Mouse (Mus musculus): ENCODE data around the gene Tmem251. TPM values are rescaled to one million over a fixed set of nuclear protein-coding genes. Genes with fewer than 3 reads are reported as not detected.
A peak's percentile ranks its signal among the peaks of the same experiment; 100 is the strongest.

Tmem251 gene
- total RNA-seq, 2 experiments from 2014 or later, result 3.9 to 5.4 TPM

DNA sequence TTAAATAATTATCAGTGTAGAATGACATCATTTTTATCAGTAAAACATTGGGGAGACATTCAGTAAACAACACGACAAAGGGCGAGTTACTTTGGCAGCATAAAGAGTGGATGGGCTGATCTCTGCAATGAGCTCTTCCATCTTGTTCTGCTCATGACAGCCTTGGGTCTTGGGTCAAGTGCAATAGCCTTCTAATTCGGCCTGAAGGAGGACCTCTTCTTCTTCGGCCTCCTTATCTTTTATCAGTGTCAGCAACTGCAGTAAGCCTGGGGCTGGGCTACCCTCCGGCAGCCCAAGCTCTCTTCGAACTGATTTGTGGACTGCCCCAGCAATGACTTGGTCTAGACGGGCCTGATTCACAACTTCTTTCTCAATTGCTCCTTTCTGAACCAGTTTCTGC lies 1.5 kb upstream of the Tmem251 start:
- intact Hi-C loops (cut with DNase I), result loop anchor here (5.0 kb wide), 1 partner anchor 135 kb away; the partner anchor contains the start of gene Btbd7
- DNase-seq, result no peak

DNA sequence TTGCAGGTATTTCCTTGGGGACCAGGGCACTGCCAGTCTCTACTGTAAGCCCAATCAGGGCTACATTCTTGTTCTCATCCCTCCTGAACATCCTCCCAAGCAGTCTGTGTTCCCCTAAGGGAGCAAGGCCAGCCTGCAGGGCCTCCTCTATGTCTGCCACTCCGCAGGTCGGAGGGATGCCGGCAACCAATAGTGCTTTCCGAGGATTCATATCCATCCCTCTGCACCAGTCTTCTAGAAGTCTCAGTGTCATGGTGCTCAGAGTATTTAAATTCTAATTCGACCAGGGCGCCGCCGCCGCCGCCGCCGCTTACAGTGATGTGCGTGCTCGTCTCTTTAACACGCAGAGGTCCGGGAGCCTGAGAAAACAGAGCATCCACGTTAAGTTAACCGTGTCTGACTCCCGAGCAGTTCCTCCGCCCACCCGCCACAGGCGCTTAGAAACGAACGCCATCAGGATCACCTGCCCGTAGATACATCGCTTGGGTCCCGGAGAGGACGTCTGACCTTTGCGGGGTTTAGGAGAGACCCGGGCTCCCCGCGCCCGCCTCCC lies 450 bp upstream of the Tmem251 start:
- DNase-seq, result no peak
- intact Hi-C loops (cut with DNase I), result loop anchor here (5.0 kb wide), 1 partner anchor 134 kb away; the partner anchor contains the start of gene Btbd7

DNA sequence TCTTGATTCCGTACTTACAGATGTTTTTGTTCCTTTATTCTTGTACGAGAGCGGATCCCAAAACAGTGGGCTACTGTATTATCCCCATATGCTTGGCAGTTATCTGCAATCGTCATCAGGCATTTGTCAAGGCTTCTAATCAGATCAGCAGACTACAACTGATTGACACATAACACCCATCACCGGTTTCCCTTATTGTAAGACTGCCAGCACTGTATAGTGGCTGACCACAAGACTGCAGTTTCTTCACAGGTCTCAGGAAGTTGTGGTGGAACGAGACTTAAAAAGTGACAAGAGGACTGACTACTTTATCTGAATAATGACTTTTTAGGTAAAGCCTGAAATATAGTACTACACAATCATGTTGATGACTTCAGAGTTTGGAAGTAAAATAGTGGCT lies 1.3 kb downstream of the Tmem251 start:
- intact Hi-C loops (cut with DNase I), result loop anchor here (5.0 kb wide), 1 partner anchor 132 kb away; the partner anchor contains the start of gene Btbd7
- no peak for DNase-seq

DNA sequence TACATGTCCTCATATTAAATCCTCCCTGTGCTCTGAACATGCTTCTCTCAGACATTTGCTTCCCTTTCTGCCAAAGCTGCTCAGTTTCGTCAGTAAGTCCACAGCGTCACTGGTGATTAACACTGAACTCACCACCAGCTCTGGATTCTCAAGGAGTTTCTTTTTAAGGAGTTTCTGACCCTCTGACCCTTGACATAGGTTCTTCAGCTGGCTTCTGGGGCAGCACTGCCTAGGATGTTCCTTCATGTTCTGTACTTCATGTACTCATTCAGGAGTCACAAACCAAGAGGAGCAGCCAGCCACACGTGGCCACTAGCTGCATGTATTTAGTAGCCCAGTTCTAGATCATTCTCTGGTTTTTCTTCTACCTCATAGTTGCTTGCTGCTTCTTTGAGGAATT lies 4.7 kb downstream of the Tmem251 start:
- DNase-seq, result no peak
- intact Hi-C loops (cut with DNase I), result no loop called here

DNA sequence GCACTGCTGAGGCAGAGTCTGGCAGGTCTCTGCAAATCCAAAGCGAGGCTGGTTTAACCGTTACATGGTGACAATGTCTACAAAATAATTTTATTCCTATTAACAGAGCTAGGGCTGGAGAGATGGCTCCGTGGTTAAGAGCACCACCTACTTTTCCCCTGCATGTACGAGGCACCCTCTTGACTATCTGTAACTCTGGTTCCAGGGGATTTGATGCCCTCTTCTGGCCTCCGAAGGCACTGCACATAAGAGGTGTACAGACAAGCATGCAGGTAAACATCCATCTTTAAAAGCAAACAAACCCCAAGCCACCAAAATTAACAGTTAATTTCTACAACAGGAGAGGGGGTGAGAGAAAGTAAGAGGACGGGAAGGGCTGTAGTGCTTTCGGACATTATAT lies 12.7 kb downstream of the Tmem251 start:
- intact Hi-C loops (cut with DNase I), result loop anchor here (5.0 kb wide), 1 partner anchor 121 kb away; the partner anchor contains the start of gene Btbd7
- DNase-seq, result no peak

DNA sequence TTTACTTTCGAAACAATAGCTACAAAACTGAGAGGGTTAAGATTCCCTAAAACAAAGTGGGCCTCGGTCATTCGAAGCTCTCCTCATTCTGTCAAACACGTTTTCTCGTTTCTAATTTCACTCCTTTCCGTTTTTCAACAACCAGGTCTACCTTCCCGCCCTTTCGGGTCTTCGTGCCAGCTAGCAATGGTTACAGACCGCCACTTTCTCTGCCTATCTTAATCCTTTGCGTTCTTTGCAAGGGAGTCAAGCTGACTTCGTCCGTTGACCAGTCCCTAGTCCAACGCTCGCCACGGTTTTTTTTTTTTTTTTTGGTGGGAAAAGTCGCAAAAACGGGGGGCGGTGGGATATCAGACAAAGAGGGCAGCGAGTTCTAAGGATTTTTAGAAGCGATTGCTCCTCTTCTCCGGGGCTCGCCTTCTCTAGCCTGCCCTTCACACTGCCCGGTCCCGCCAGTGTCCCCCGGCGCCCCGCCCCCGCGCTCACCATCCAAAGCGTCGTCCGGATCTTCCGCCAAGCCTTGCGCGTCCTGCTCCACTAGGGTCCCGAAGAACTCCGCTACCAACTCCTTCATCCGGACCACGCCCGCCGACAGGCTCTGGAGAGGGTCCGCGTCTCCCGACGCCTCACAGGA lies 13.6 kb downstream of the Tmem251 start:
- peak in 1 of 2 experiments; percentile 20 for DNase-seq
- intact Hi-C loops (cut with DNase I), result loop anchor here (5.0 kb wide), 1 partner anchor 120 kb away; the partner anchor contains the start of gene Btbd7

DNA sequence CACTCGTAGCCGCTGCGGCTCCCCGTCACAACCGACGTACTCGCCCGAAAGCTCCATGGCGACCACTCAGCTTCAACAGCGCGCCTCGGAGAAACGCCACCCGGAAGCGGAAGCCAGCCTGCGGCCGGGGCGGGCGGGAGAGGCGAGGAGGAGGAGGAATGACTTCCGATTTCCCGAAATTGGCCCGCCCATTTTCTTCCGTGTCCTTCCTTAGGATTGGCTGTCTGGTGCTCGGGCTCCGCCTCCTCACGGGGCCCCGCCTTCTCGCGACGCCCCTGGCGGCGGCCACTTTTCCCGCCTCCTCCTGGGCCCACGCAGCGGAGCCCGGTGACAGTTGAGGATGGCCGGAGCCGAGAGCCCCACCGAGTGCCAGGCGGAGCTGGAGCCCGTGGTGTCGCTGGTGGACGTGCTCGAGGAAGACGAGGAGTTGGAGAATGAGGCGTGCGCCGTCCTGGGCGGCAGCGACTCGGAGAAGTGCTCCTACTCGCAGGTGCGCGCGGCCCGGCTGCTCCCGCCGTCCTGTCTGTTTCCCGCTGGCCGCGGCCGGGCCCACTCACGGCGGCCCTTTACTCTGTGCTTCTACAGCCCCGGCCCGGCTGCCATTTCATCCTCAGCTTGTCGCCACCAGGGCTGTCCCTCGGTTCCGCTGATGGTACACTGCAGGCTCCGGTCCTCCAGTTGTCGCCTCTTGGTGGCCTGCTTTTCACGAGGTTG lies 14.3 kb downstream of the Tmem251 start, which contains the start of the genes Gm28051, Gon7 and Ubr7:
Gene Gm28051, minus strand, starts transcription at position 77 of the 714 bp plus-strand sequence.
Gene Gon7, minus strand, starts transcription at position 115 of the 714 bp plus-strand sequence.
Gene Ubr7, plus strand, starts transcription at position 279 of the 714 bp plus-strand sequence.
- intact Hi-C loops (cut with DNase I), result loop anchor here (5.0 kb wide), 1 partner anchor 119 kb away; the partner anchor contains the start of gene Btbd7
- DNase-seq, result peak; percentile 95 to 97

DNA sequence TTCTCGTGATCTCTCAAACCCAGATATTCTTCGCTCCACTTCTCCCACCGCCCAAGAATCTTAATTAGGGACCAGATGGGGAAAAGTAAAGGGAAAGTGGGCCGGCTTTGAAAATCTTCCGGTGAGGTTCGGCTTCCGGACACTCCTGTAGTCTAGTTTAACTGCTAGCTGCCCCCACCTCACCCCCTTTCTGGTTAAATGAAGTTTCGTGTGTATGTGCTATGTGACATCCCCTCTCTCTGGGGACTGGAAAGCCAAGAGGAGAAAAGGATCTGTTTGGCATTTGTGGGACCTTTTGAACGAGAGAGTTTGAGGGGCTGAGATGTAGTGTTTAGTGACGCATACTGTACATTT lies 14.8 kb downstream of the Tmem251 start, which contains the start of gene Gm20604:
Gene Gm20604, minus strand, starts transcription at position 270 of the 354 bp plus-strand sequence.
- intact Hi-C loops (cut with DNase I), result loop anchor here (5.0 kb wide), 1 partner anchor 119 kb away; the partner anchor contains the start of gene Btbd7

DNA sequence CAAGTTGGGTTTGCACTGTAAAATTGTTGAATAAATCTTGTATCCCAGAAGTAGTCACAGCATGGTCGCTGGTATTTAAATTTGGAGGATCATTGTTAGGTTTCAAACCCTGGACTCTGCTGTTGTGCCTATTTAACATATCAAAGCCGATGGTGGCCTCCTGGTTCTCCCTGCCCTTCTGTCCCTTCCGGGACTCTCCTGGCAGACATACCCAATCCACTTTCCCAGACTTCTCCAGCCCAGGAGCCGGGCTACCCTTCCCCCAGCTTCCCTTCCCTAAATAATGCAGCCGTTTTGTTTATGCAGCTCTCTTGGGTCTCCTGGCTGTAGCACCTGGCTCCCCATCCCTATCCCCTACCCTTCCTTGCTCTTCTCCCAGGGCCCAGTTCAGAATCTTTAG lies 15.4 kb downstream of the Tmem251 start:
- no peak for DNase-seq
- intact Hi-C loops (cut with DNase I), result loop anchor here (5.0 kb wide), 1 partner anchor 118 kb away; the partner anchor contains the start of gene Btbd7

More for the DNA sequence above, 14.8 kb downstream of the Tmem251 start, which contains the start of gene Gm20604:
- no peak for DNase-seq

DNA sequence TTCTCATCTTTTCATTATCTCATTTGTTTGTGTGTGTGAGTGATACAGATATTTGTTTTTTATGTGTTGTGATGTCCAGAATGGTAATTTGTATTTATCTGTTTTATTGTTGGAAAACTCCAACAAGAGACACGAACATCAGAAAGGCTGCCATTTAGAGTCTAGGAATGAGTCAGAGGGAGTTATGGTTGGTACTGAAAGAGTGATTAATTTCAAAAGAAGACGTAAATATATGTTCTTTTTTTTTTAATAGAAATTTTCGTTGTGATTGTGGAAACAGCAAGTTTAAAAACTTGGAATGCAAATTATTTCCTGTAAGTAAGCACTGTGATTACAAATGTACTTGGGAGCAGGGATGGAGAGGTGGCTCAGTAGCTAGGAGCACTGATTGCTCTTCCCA lies 18.1 kb downstream of the Tmem251 start:
- intact Hi-C loops (cut with DNase I), result no loop called here
- no peak for DNase-seq

DNA sequence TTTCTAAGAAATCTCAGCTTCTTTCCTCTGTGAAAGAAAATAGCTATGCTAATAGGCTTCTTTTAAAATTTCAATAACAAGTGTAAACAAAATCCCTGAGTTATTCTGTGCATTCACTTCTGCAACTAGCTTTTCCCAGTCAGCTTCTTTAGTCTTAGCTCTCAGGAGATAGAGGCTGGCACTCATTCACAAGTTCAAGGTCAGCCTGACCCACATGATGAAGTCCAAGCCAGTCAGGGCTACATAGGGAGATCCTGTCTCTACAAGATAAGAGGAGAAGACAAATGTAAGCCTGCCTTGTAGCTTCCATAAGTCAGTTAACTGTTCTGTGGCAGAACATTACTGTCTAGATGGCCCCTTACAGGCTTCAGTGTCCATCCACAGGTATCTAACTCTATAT lies 20.1 kb downstream of the Tmem251 start:
- intact Hi-C loops (cut with DNase I), result no loop called here
- DNase-seq, result no peak

DNA sequence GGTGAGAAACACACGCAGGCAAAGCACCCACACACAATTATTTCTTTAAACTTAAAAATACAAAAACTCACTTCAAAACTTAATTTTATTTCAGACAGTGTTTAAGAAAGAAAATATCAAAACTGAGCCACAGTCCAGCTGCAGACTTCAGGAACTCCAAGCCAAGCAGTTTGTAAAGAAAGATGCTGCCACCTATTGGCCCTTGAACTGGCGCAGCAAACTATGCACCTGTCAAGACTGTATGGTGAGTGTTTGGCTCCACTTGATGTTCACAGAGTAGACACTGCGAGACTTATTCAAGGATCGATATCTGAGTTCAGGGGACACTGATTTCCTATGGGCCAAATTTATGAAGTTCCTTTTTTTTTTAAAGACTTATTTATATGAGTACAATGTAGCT lies 25.4 kb downstream of the Tmem251 start:
- intact Hi-C loops (cut with DNase I), result no loop called here
- no peak for DNase-seq

DNA sequence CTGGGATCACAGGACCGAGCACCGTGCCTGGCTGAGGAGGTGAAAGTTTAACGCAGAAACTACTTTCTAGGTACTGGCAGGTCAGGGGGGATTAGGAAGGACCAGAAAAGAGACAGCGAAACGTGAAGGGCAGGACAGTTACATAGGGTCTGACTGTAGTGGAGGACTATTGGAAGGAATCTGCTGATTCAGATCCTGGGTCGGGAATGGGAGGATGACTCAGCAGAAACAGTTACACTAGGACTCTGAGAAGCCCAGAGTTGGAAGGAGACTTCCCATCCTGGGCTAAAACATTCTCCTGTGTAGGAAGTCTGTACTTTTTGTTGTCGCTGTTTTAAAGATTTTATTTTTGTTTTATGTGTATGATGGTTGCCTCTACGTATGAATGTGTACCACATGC lies 28.0 kb downstream of the Tmem251 start:
- intact Hi-C loops (cut with DNase I), result no loop called here
- DNase-seq, result no peak

DNA sequence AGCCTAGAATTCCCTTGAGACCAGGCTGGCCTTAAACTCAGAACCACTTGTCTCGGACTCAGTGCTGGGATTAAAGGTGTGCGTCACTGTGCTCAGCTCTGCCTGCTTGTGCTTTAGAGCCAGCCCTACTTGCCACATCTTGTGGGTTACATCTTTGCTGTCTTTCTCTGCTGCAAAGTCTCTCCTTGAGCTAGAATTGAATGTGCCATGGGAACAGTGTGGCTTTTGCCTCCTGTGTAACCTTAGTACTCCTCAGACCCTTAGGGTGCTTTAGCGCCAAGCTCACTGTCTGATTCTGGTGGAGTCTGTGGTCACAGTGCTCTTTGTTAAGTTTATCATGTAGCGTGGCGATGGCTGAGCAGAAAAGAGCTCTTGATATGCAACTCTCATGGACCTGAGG lies 29.1 kb downstream of the Tmem251 start:
- DNase-seq, result no peak
- intact Hi-C loops (cut with DNase I), result no loop called here

DNA sequence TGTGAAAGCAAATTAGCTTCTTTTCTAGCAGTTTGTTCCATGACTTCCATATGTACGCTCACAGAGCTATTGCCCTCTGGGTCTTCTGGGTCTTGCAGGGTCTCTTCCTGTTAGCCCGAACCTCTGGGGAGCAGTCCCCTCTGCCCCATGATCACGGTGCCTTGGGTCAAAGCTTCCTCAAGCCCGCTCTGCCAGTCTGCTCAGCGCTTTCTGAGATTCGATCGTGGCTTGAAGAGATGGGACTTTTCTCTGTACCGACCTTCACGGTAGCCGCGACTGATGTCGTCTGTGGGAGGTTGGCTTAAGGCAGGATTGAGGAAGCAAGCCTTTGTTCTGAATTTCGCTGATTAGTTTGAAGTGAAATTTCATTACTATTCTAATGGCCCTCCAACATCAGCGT lies 32.5 kb downstream of the Tmem251 start:
- intact Hi-C loops (cut with DNase I), result no loop called here
- DNase-seq, result no peak

DNA sequence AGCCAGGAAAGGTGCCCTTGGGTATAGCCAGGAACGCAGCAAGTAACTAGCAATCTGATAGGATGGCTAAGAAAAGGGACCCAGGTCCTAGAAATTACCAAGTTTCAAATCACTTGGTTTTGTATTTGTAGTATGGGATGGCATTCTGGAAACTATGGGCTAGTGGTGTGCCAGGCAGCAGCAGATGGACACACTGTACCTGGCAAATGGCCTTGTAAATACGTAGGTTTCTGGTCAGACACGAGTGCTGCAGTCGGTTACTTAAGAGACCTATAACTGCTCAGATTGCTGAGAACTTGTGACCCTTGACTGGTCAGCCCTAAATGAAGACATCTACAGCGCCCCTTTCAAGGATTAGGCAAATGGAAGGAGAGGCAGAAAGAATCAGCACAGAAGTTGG lies 34.6 kb downstream of the Tmem251 start:
- no peak for DNase-seq
- intact Hi-C loops (cut with DNase I), result no loop called here

DNA sequence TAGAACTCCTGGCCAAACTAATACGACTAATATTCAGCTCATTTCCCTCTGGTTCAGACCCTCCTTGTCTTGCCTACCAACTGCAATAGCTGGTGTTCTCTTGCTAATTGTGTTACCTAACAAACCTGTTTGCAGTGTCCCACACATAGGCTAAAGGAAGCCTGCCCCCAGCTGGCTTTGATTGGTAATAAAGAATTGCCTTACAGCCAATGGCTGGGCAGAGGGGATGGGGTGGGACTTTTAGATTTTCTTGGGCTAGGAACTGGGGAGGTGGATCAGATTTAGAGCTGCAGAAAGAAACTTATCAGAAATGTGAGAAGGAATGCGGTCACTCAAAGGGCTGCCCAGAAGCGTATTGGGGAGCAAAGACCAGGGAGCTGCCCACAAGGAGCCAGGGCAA lies 35.9 kb downstream of the Tmem251 start:
- intact Hi-C loops (cut with DNase I), result no loop called here
- no peak for DNase-seq

DNA sequence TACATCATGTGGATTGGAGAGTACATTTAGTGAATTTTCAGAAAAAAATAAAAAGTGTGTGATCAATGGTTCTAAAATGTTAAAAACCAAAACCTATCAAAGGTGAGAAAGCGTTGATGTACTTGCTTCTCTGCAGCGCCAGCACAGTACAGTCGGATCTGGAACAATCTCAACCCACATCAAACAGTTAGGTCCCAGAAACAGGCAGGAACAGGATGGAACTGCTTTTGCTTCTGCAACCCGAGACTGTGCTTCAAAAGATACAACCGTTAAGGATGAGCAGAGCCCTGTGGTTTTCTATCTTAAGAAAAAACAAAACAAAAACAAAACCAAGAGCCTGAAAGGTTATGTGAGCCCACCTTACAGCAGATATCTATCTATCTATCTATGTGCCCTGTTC lies 39.3 kb downstream of the Tmem251 start:
- no peak for DNase-seq
- intact Hi-C loops (cut with DNase I), result no loop called here

DNA sequence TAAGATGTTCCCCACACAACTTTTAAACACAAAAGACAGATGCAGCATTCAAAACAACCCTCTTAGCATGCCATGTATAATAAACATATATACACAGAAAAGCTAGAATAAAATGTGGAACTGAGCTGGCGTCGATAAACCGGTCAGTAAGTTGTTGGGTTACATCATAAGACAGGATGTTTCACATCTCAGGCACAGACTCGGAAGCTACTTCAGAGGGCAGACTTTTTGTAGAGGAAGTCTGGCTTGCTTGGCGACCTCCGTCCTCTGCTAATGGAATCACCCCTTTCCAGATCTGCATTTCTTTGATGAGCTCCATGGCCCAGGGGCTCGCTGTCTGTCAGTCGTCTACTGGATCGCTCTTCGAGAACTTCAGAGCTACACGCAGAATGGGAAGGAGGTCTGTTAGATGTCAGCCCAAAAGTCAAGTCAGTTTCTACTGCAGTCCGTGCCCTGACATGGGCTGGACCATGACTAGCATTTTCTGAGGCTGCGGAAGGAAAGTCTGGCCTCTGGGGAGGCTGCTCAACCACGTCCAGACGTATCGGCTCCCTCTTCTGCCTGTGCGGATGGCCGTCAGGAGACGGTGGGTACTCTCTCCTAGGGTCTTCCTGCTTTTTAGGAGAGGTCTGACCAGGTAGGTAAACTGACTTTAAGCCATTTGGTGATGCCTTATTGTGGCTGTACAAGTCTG lies 41.5 kb downstream of the Tmem251 start:
- intact Hi-C loops (cut with DNase I), result no loop called here
- DNase-seq, result no peak

DNA sequence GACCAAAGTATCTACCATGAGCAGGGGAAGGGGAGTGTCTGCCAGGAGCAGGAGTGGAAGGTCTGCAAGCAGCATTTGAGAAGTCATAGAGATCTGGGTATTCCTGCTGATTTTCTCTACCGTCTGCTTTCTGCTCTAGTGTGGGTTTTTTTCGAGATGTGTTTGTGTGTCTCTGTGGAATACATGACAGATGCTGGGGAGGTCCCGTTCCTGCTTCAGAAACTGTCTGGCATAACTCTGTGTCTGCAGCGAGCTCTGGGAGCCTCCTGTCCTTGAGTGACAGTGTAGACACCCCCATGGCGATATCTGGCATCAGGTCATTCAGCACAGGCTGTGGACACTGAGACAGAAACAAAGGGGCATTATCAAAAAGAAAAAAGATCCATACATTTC lies 42.0 kb downstream of the Tmem251 start:
- intact Hi-C loops (cut with DNase I), result no loop called here
- no peak for DNase-seq

DNA sequence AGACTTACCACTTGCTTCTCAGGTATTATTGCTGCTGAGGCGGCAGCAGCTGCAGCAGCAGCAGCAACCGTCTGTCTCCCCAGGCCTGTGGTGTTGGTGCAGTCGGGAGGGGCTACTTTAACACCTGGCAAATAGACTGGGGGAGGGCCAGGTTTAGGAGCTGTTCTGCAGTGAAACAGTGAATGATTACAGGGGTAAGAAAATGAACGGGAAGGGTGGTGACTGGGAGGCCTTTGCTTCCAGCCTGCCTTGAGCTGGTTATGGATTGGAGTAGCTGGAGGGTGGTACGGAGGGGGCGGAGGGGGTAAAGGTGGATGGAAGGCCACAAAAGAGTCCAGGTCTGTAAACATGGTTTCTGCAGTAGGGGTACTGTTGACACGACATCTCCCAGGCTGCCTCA lies 44.4 kb downstream of the Tmem251 start:
- intact Hi-C loops (cut with DNase I), result no loop called here
- no peak for DNase-seq
